Mouse (Mus musculus): Measurements from ENCODE around the gene Sez6l. TPM values are rescaled to one million over a fixed set of nuclear protein-coding genes. Genes with fewer than 3 reads are reported as not detected.

Sez6l gene
- total and polyA plus RNA-seq, 3 experiments = not detected

GRCm38 (mm10) chr5:112483030-112483429 lies 94.0 kb downstream of the Sez6l start:
- dilution Hi-C loops (cut with MboI; ENCODE audit: extremely low pct_ligation_motif_present, extremely low pct_unique_long_range_greater_than_20kb, low sequenced_read_pairs) (no loop called here), in situ Hi-C loops (cut with MboI; ENCODE audit: low pct_ligation_motif_present, low pct_unique_long_range_greater_than_20kb, low sequenced_read_pairs) (no loop called here)
- no peaks in the 10 kb centered on the region; a peak in 1 of 4 replicates for H3K4me1 ChIP-seq (ENCODE audit: control insufficient read depth in 1 of 2, insufficient read depth in 2 of 2)
- H3K4me2 ChIP-seq (ENCODE audit: insufficient read depth, low read depth, poor library complexity, severe bottlenecking) = no peak overlapping the region
- TF ChIP-seq UBTF (IDR thresholded peaks at IDR 0.05; ENCODE audit: low read depth, low read length) = no peak
- TF ChIP-seq MYC (IDR thresholded peaks at IDR 0.05; ENCODE audit: low read depth, low read length) = no peak
- TF ChIP-seq ZNF384 (IDR thresholded peaks at IDR 0.05; ENCODE audit: low read depth, low read length) = no peak
- TF ChIP-seq RAD21 (IDR thresholded peaks at IDR 0.05; ENCODE audit: low read depth, low read length) = no peak
- no peak for TF ChIP-seq NRF1 (IDR thresholded peaks at IDR 0.05; ENCODE audit: low read depth, low read length)
- no peak for TF ChIP-seq BHLHE40 (IDR thresholded peaks at IDR 0.05; ENCODE audit: low read depth, low read length)
- TF ChIP-seq MAFK (IDR thresholded peaks at IDR 0.05; ENCODE audit: insufficient replicate concordance, low read length) = no peak
- no peak for TF ChIP-seq SIN3A (IDR thresholded peaks at IDR 0.05; ENCODE audit: low read length)
- TF ChIP-seq TCF12 (IDR thresholded peaks at IDR 0.05; ENCODE audit: low read depth, low read length) = no peak
- TF ChIP-seq GABPA (IDR thresholded peaks at IDR 0.05; ENCODE audit: insufficient replicate concordance, low read depth, low read length) = no peak
- TF ChIP-seq MAZ (IDR thresholded peaks at IDR 0.05; ENCODE audit: low read depth, low read length) = no peak
- no peak for TF ChIP-seq JUND (conservative IDR thresholded peaks at IDR 0.05; ENCODE audit: low read depth, low read length)
- no peak for TF ChIP-seq MXI1 (IDR thresholded peaks at IDR 0.05; ENCODE audit: low read depth, low read length)
- H3K27me3 ChIP-seq (replicated peaks) = no peaks in the 10 kb centered on the region
- H3K4me3 ChIP-seq (replicated peaks in 1 of 3; ENCODE audit: low read depth in 2 of 3, low read length in 2 of 3, poor library complexity in 1 of 3) = no peak overlapping the region
- DNase-seq (ENCODE audit: extremely low read depth) = no peak
- H3K79me2 ChIP-seq (replicated peaks; ENCODE audit: control insufficient read depth, extremely low read depth, insufficient read depth, poor library complexity, severe bottlenecking) = no peaks in the 10 kb centered on the region
- H3K27ac ChIP-seq (ENCODE audit: insufficient read depth, low read depth) = no peak overlapping the region
- H3K9ac ChIP-seq (ENCODE audit: insufficient read depth, low read depth) = no peak overlapping the region
- H3K36me3 ChIP-seq (replicated peaks in 1 of 2; ENCODE audit: control insufficient read depth in 1 of 2, insufficient read depth in 1 of 2, low read length in 1 of 2) = no peaks in the 10 kb centered on the region
- H3K9me3 ChIP-seq (replicated peaks; ENCODE audit: low read length) = peaks cover 87% of the 10 kb centered on the region

GRCm38 (mm10) chr5:112482551-112482950 lies 94.4 kb downstream of the Sez6l start:
- DNase-seq (ENCODE audit: extremely low read depth) = no peak
- H3K9ac ChIP-seq (ENCODE audit: insufficient read depth, low read depth) = no peak overlapping the region
- H3K27ac ChIP-seq (ENCODE audit: insufficient read depth, low read depth) = no peak overlapping the region
- peaks cover 88% of the 10 kb centered on the region for H3K9me3 ChIP-seq (replicated peaks; ENCODE audit: low read length)
- dilution Hi-C loops (cut with MboI; ENCODE audit: extremely low pct_ligation_motif_present, extremely low pct_unique_long_range_greater_than_20kb, low sequenced_read_pairs) (no loop called here), in situ Hi-C loops (cut with MboI; ENCODE audit: low pct_ligation_motif_present, low pct_unique_long_range_greater_than_20kb, low sequenced_read_pairs) (no loop called here)
- no peak overlapping the region for H3K4me3 ChIP-seq (replicated peaks in 1 of 3; ENCODE audit: low read depth in 2 of 3, low read length in 2 of 3, poor library complexity in 1 of 3)
- no peak for TF ChIP-seq MEF2A (IDR thresholded peaks at IDR 0.05; ENCODE audit: borderline replicate concordance, low read depth, low read length)
- H3K27me3 ChIP-seq (replicated peaks) = no peaks in the 10 kb centered on the region
- H3K4me2 ChIP-seq (ENCODE audit: insufficient read depth, low read depth, poor library complexity, severe bottlenecking) = no peak overlapping the region
- H3K36me3 ChIP-seq (replicated peaks in 1 of 2; ENCODE audit: control insufficient read depth in 1 of 2, insufficient read depth in 1 of 2, low read length in 1 of 2) = no peaks in the 10 kb centered on the region
- no peaks in the 10 kb centered on the region for H3K79me2 ChIP-seq (replicated peaks; ENCODE audit: control insufficient read depth, extremely low read depth, insufficient read depth, poor library complexity, severe bottlenecking)
- H3K4me1 ChIP-seq (ENCODE audit: control insufficient read depth in 1 of 2, insufficient read depth in 2 of 2) = no peaks in the 10 kb centered on the region; a peak in 1 of 4 replicates

- Histone ChIP-seq H3K9ac (ENCODE audit: insufficient read depth, low read depth) (no peak overlapping the region), H3K36me3 (replicated peaks in 1 of 2; ENCODE audit: control insufficient read depth in 1 of 2, insufficient read depth in 1 of 2, low read length in 1 of 2) (no peaks in the 10 kb centered on the region), H3K27ac (ENCODE audit: insufficient read depth, low read depth) (no peak overlapping the region), H3K27me3 (replicated peaks) (no peaks in the 10 kb centered on the region), H3K79me2 (replicated peaks; ENCODE audit: control insufficient read depth, extremely low read depth, insufficient read depth, poor library complexity, severe bottlenecking) (no peaks in the 10 kb centered on the region), H3K4me2 (ENCODE audit: insufficient read depth, low read depth, poor library complexity, severe bottlenecking) (no peak overlapping the region), H3K9me3 (replicated peaks; ENCODE audit: low read length) (peaks cover 84% of the 10 kb centered on the region), H3K4me3 (replicated peaks in 1 of 3; ENCODE audit: low read depth in 2 of 3, low read length in 2 of 3, poor library complexity in 1 of 3) (no peak overlapping the region), H3K4me1 (ENCODE audit: control insufficient read depth in 1 of 2, insufficient read depth in 2 of 2) (no peaks in the 10 kb centered on the region; a peak in 1 of 4 replicates)
- TF ChIP-seq BHLHE40 (IDR thresholded peaks at IDR 0.05; ENCODE audit: low read depth, low read length) (no peak), ETS1 (conservative IDR thresholded peaks at IDR 0.05; ENCODE audit: low read depth, low read length) (no peak), MAX (IDR thresholded peaks at IDR 0.05; ENCODE audit: low read length) (no peak), SMC3 (IDR thresholded peaks at IDR 0.05; ENCODE audit: low read depth, low read length) (no peak), TCF12 (IDR thresholded peaks at IDR 0.05; ENCODE audit: low read depth, low read length) (no peak), RAD21 (IDR thresholded peaks at IDR 0.05; ENCODE audit: low read depth, low read length) (no peak), ELF1 (IDR thresholded peaks at IDR 0.05; ENCODE audit: low read depth, low read length) (no peak), MYC (IDR thresholded peaks at IDR 0.05; ENCODE audit: low read depth, low read length) (no peak), TBP (conservative IDR thresholded peaks at IDR 0.05; ENCODE audit: low read depth, low read length) (no peak), PAX5 (IDR thresholded peaks at IDR 0.05; ENCODE audit: low read length) (no peak), ZC3H11A (IDR thresholded peaks at IDR 0.05; ENCODE audit: low read depth, low read length) (no peak), JUN (IDR thresholded peaks at IDR 0.05; ENCODE audit: insufficient read depth, low read depth, low read length) (no peak), CTCF (conservative IDR thresholded peaks at IDR 0.05 in 1 of 2, IDR thresholded peaks at IDR 0.05 in 1 of 2; ENCODE audit: low read depth in 2 of 2, low read length in 2 of 2) (no peak)
- dilution Hi-C loops (cut with MboI; ENCODE audit: extremely low pct_ligation_motif_present, extremely low pct_unique_long_range_greater_than_20kb, low sequenced_read_pairs) (no loop called here), in situ Hi-C loops (cut with MboI; ENCODE audit: low pct_ligation_motif_present, low pct_unique_long_range_greater_than_20kb, low sequenced_read_pairs) (no loop called here)
- DNase-seq (ENCODE audit: extremely low read depth) = no peak
Observed at GRCm38 (mm10) chr5:112481946-112482410, 95.0 kb downstream of the Sez6l start.
